Mouse (Mus musculus) heart, embryonic 14.5 days (tissue): ENCODE results near the gene Gm21188. TPM values are rescaled to one million over a fixed set of nuclear protein-coding genes. Genes with fewer than 3 reads are reported as not detected.
"Not testable (repeated sequence)": the region's sequence is repeated elsewhere in the genome, so short reads cannot be mapped to it uniquely, and the experiment has no call there.

Source experiments
- ATAC-seq: fragments of 200-750 bp; cut with Nextera tagmentation; 2 replicates; pipeline ENCODE4 v1.8.0; 2017; ENCODE audit warnings: low read depth, moderate TSS enrichment; ENCODE audit not compliant: insufficient number of reproducible peaks, insufficient read depth, low FRiP score
- H3K27ac ChIP-seq, 2 experiments: fragments of 200-500 bp in 1 of 2; fragments of 300-500 bp in 1 of 2; sonication (generic) in 1 of 2; replicated peaks in 1 of 2; 2 replicates each; pipeline ENCODE4 v1.5.1; 2012 to 2014; ENCODE audit warnings: low read depth in 2 of 2, low read length in 2 of 2, control low read depth in 1 of 2, mild to moderate bottlenecking in 1 of 2, mixed read lengths in 1 of 2; ENCODE audit not compliant: control insufficient read depth in 1 of 2, insufficient read depth in 1 of 2
- H3K27me3 ChIP-seq: fragments of 300-500 bp; sonication (generic); 2 replicates; pipeline ENCODE4 v1.6.1; 2014; ENCODE audit warnings: mild to moderate bottlenecking, low read length, control low read depth; ENCODE audit not compliant: control insufficient read depth, insufficient read depth
- H3K36me3 ChIP-seq: fragments of 300-500 bp; sonication (generic); 2 replicates; pipeline ENCODE4 v1.6.1; 2014; ENCODE audit warnings: mild to moderate bottlenecking, control low read depth, low read length, mixed read lengths; ENCODE audit not compliant: control insufficient read depth, insufficient read depth
- H3K4me1 ChIP-seq, 2 experiments: fragments of 200-500 bp in 1 of 2; fragments of 300-500 bp in 1 of 2; sonication (generic) in 1 of 2; 2 replicates each; pipeline ENCODE4 v1.6.1; 2012 to 2014; ENCODE audit warnings: low read length in 2 of 2, control low read depth in 1 of 2, mixed read lengths in 1 of 2; ENCODE audit not compliant: control insufficient read depth in 2 of 2, insufficient read depth in 2 of 2
- H3K4me2 ChIP-seq: fragments of 300-500 bp; sonication (generic); 2 replicates; pipeline ENCODE4 v1.6.1; 2014; ENCODE audit warnings: mild to moderate bottlenecking, low read length
- H3K4me3 ChIP-seq, 2 experiments: fragments of 200-500 bp in 1 of 2; fragments of 300-500 bp in 1 of 2; sonication (generic) in 1 of 2; 2 replicates each; pipeline ENCODE4 v1.5.1; 2012 to 2014; ENCODE audit warnings: low read length in 2 of 2, mild to moderate bottlenecking in 2 of 2, control low read depth in 1 of 2, low read depth in 1 of 2, moderate library complexity in 1 of 2; ENCODE audit not compliant: control insufficient read depth in 1 of 2, insufficient read depth in 1 of 2
- H3K9ac ChIP-seq: fragments of 300-500 bp; sonication (generic); 2 replicates; pipeline ENCODE4 v1.6.1; 2014; ENCODE audit warnings: mild to moderate bottlenecking, low read length
- H3K9me3 ChIP-seq: fragments of 300-500 bp; sonication (generic); 2 replicates; pipeline ENCODE4 v1.6.1; 2016; ENCODE audit warnings: low read length, control low read depth; ENCODE audit not compliant: control insufficient read depth
- WGBS: fragments of 180-500 bp; shearing (Covaris S2); extraction: QIAGEN DNeasy Blood & Tissue Kit; methylation state at CpG from one replicate; pipeline ENCODE4 v1.1.7; 2014; 5-methylcytosine and 5-hydroxymethylcytosine counted together
- polyA plus RNA-seq: library from polyadenylated mRNA; unstranded; fragments of >200 nt; fragmentation: Nextera tagmentation; extraction: Ambion mirVana; gene quantifications from 2 replicates; pipeline ENCODE4 v1.2.1, GENCODE M21; 2014

Gene Gm21188
- polyA plus RNA-seq, 1 experiment from 2014 or later = not detected

DNA sequence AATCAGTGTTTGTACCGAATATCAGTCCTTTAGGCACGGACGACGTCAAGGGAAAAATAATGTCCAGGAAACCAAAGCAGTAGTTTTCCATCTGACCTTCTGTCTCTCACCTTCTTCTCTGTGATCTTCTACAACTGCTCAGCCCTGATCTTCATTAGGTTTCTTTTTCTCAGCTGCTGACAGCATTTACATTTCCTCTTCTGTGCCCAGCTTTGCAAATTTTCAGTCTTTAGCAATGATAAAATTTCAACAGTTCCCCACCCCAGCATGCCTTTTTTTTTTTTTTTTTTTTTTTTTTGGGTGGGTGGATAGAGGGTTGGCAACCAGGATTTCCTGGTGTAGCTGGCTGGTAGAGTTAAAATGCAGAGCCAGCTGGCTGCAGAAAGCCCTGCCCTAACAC, 52.8 kb downstream of the Gm21188 start:
- WGBS = no CpG with 5 or more reads among the region's 4 CpGs
- not testable (repeated sequence) for H3K4me2 ChIP-seq, H3K9ac ChIP-seq, H3K9me3 ChIP-seq, H3K4me3 ChIP-seq, H3K4me1 ChIP-seq, ATAC-seq, H3K36me3 ChIP-seq, H3K27ac ChIP-seq, H3K27me3 ChIP-seq

DNA sequence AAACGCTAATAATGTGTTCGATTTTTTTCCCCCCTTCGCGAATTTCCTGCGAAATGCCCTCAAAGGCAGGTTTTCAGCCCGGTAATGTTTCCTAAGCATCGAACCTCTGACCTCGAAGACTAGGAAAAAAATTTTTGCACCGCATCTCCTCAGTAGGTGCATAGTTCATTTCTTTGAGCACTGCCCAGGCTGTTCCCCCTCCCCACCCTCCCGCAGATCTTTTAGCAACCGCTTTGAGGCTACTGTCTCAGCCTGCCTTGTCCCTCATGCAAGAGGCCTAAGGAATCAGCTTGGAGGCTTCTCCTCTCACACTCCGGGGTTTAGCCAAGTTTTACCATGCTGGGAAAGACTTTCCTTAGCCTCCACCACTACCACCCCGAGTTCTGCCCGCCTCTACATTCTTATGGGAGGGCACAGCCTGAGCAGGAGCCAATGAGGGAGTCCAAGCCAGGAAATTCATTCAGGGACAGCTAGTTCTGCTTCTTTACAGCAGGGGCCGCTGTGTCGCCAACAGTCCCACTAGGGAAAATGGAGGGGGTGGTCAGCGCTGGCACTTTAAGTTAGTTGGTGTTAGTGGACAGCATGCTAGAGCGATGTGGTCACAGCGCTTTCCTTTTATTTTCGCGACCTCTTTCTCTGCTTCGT, 53.4 kb downstream of the Gm21188 start:
- H3K9ac ChIP-seq, H3K4me2 ChIP-seq, ATAC-seq, H3K4me3 ChIP-seq, H3K36me3 ChIP-seq, H3K4me1 ChIP-seq, H3K27me3 ChIP-seq, H3K9me3 ChIP-seq, H3K27ac ChIP-seq: not testable (repeated sequence)
- WGBS = no CpG with 5 or more reads among the region's 22 CpGs

GRCm38 (mm10) chr13:119991917-119992496, 60.0 kb downstream of the Gm21188 start:
- not testable (repeated sequence) for H3K9me3 ChIP-seq, H3K27me3 ChIP-seq, ATAC-seq, H3K9ac ChIP-seq, H3K4me2 ChIP-seq, H3K4me1 ChIP-seq, H3K4me3 ChIP-seq, H3K36me3 ChIP-seq, H3K27ac ChIP-seq
- no CpG with 5 or more reads among the region's 10 CpGs for WGBS

- H3K27me3 ChIP-seq, H3K4me1 ChIP-seq, H3K27ac ChIP-seq, H3K4me3 ChIP-seq, ATAC-seq, H3K9me3 ChIP-seq, H3K9ac ChIP-seq, H3K4me2 ChIP-seq, H3K36me3 ChIP-seq: not testable (repeated sequence)
- no CpG with 5 or more reads among the region's 13 CpGs for WGBS
These were observed 60.7 kb downstream of the Gm21188 start for GRCm38 (mm10) chr13:119991264-119991663.

Other genes starting within 250 kb of the Gm21188 start
- gene AF067063, start 222.0 kb downstream of the Gm21188 start, polyA plus RNA-seq = not detected in 2 replicates
- not detected in 2 replicates for gene D13Ertd608e, start 216.2 kb downstream of the Gm21188 start, polyA plus RNA-seq
- not detected in 2 replicates for gene Tcstv1, start 157.4 kb downstream of the Gm21188 start, polyA plus RNA-seq
- not detected in 2 replicates for gene Gm21761, start 122.9 kb downstream of the Gm21188 start, polyA plus RNA-seq
- gene B020031M17Rik, start 101.4 kb downstream of the Gm21188 start, polyA plus RNA-seq = not detected in 2 replicates
- gene Gm36079, start 25.2 kb downstream of the Gm21188 start, polyA plus RNA-seq = not detected in 2 replicates
- gene Gm20767, start 88.1 kb upstream of the Gm21188 start, polyA plus RNA-seq = not detected in 2 replicates
- not detected in 2 replicates for gene Gm21818, start 120.2 kb upstream of the Gm21188 start, polyA plus RNA-seq
- not detected in 2 replicates for gene Gm21762, start 163.8 kb upstream of the Gm21188 start, polyA plus RNA-seq
- not detected in 2 replicates for gene Gm21731, start 186.9 kb upstream of the Gm21188 start, polyA plus RNA-seq
- gene AF067061, start 210.9 kb upstream of the Gm21188 start, polyA plus RNA-seq = not detected in 2 replicates
- 0.16 and 0.32 TPM in 2 replicates for gene BC147527, start 248.2 kb upstream of the Gm21188 start, polyA plus RNA-seq